Mouse (Mus musculus): ENCODE results near the gene Cytip. TPM values are rescaled to one million over a fixed set of nuclear protein-coding genes. Genes with fewer than 3 reads are reported as not detected.
"Not testable (repeated sequence)": the region's sequence is repeated elsewhere in the genome, so short reads cannot be mapped to it uniquely, and the experiment has no call there.

The Cytip gene
- polyA plus RNA-seq, 1 experiment from 2014 or later: 1.1 TPM

DNA sequence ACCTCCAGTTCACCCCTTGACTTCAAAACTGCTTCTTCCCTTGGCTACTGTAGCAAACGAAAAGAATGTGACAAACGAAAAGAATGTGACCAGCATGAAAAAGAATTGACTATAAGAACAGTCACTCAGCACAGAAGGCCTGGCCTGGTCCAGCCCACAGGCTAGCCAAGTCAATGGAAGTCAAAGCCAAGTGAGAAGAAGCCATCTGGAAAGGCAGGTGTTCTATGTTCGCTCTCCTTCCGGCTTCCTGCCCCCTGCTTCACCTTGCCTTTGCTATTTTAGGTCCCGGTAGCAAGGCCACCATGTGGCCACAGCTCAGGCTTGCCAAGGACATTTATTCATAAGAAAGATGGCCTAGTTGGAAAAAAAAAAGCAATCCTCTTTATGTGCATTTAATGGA lies 56.7 kb downstream of the Cytip start:
- Histone ChIP-seq H3K9me3 (ENCODE audit: control insufficient read depth, low read length) (no peaks in the 10 kb centered on the region), H3K4me3 (ENCODE audit: low read length) (no peak overlapping the region), H3K4me2 (ENCODE audit: low read depth, low read length) (no peak overlapping the region), H3K36me3 (ENCODE audit: control insufficient read depth, insufficient read depth, low read length) (no peaks in the 10 kb centered on the region), H3K27me3 (replicated peaks; ENCODE audit: control insufficient read depth, insufficient read depth, low read length) (no peaks in the 10 kb centered on the region), H3K4me1 (ENCODE audit: control insufficient read depth, insufficient read depth, low read length) (no peaks in the 10 kb centered on the region), H3K9ac (ENCODE audit: low read depth, low read length) (no peak overlapping the region), H3K27ac (ENCODE audit: low read length) (no peak overlapping the region)
- 83% methylated on average over 5 of the region's 5 CpGs for WGBS
- no peak for ATAC-seq

- Histone ChIP-seq H3K27ac (ENCODE audit: low read length) (no peak overlapping the region), H3K9ac (ENCODE audit: low read depth, low read length) (no peak overlapping the region), H3K4me1 (ENCODE audit: control insufficient read depth, insufficient read depth, low read length) (no peaks in the 10 kb centered on the region), H3K27me3 (replicated peaks; ENCODE audit: control insufficient read depth, insufficient read depth, low read length) (no peaks in the 10 kb centered on the region), H3K9me3 (ENCODE audit: control insufficient read depth, low read length) (no peaks in the 10 kb centered on the region), H3K4me3 (ENCODE audit: low read length) (no peak overlapping the region), H3K4me2 (ENCODE audit: low read depth, low read length) (no peak overlapping the region), H3K36me3 (ENCODE audit: control insufficient read depth, insufficient read depth, low read length) (no peaks in the 10 kb centered on the region)
- ATAC-seq: no peak
- WGBS: 81% methylated on average over 7 of the region's 7 CpGs
These were observed 57.7 kb downstream of the Cytip start for GRCm38 (mm10) chr2:58137676-58138075.

- Histone ChIP-seq H3K4me1 (ENCODE audit: control insufficient read depth, insufficient read depth, low read length) (no peaks in the 10 kb centered on the region), H3K4me2 (ENCODE audit: low read depth, low read length) (no peak overlapping the region), H3K9me3 (ENCODE audit: control insufficient read depth, low read length) (no peaks in the 10 kb centered on the region), H3K36me3 (ENCODE audit: control insufficient read depth, insufficient read depth, low read length) (no peaks in the 10 kb centered on the region), H3K4me3 (ENCODE audit: low read length) (no peak overlapping the region), H3K9ac (ENCODE audit: low read depth, low read length) (no peak overlapping the region), H3K27ac (ENCODE audit: low read length) (no peak overlapping the region), H3K27me3 (replicated peaks; ENCODE audit: control insufficient read depth, insufficient read depth, low read length) (no peaks in the 10 kb centered on the region)
- no peak for ATAC-seq
- WGBS: 91% methylated on average over 4 of the region's 4 CpGs
These were observed 58.8 kb downstream of the Cytip start for GRCm38 (mm10) chr2:58136526-58136925.

GRCm38 (mm10) chr2:58135061-58135463 lies 60.3 kb downstream of the Cytip start:
- no peak for ATAC-seq
- 68% methylated on average over 2 of the region's 2 CpGs for WGBS

GRCm38 (mm10) chr2:58132597-58132996 lies 62.7 kb downstream of the Cytip start:
- Histone ChIP-seq H3K4me3 (ENCODE audit: low read length) (no peak overlapping the region), H3K4me2 (ENCODE audit: low read depth, low read length) (no peak overlapping the region), H3K27ac (ENCODE audit: low read length) (no peak overlapping the region), H3K4me1 (ENCODE audit: control insufficient read depth, insufficient read depth, low read length) (no peaks in the 10 kb centered on the region), H3K36me3 (ENCODE audit: control insufficient read depth, insufficient read depth, low read length) (no peaks in the 10 kb centered on the region), H3K9ac (ENCODE audit: low read depth, low read length) (no peak overlapping the region), H3K9me3 (ENCODE audit: control insufficient read depth, low read length) (no peaks in the 10 kb centered on the region), H3K27me3 (replicated peaks; ENCODE audit: control insufficient read depth, insufficient read depth, low read length) (no peaks in the 10 kb centered on the region)
- no peak for ATAC-seq
- 60% methylated on average over 2 of the region's 2 CpGs for WGBS

More at GRCm38 (mm10) chr2:58135061-58135463, 60.3 kb downstream of the Cytip start:
- Histone ChIP-seq H3K9me3 (ENCODE audit: control insufficient read depth, low read length) (no peaks in the 10 kb centered on the region), H3K4me3 (ENCODE audit: low read length) (no peak overlapping the region), H3K9ac (ENCODE audit: low read depth, low read length) (no peak overlapping the region), H3K27ac (ENCODE audit: low read length) (no peak overlapping the region), H3K4me2 (ENCODE audit: low read depth, low read length) (no peak overlapping the region), H3K27me3 (replicated peaks; ENCODE audit: control insufficient read depth, insufficient read depth, low read length) (no peaks in the 10 kb centered on the region), H3K4me1 (ENCODE audit: control insufficient read depth, insufficient read depth, low read length) (no peaks in the 10 kb centered on the region), H3K36me3 (ENCODE audit: control insufficient read depth, insufficient read depth, low read length) (no peaks in the 10 kb centered on the region)

GRCm38 (mm10) chr2:58129903-58130302 lies 65.4 kb downstream of the Cytip start:
- no peaks in the 10 kb centered on the region for H3K27me3 ChIP-seq (replicated peaks; ENCODE audit: control insufficient read depth, insufficient read depth, low read length)
- H3K9me3 ChIP-seq (ENCODE audit: control insufficient read depth, low read length): no peaks in the 10 kb centered on the region
- no peak overlapping the region for H3K27ac ChIP-seq (ENCODE audit: low read length)
- H3K36me3 ChIP-seq (ENCODE audit: control insufficient read depth, insufficient read depth, low read length): no peaks in the 10 kb centered on the region
- no peak overlapping the region for H3K4me2 ChIP-seq (ENCODE audit: low read depth, low read length)
- no peak overlapping the region for H3K9ac ChIP-seq (ENCODE audit: low read depth, low read length)
- whole genome bisulfite sequencing: 78% methylated on average over 5 of the region's 5 CpGs
- no peak overlapping the region for H3K4me3 ChIP-seq (ENCODE audit: low read length)
- no peak for ATAC-seq
- no peaks in the 10 kb centered on the region for H3K4me1 ChIP-seq (ENCODE audit: control insufficient read depth, insufficient read depth, low read length)

DNA sequence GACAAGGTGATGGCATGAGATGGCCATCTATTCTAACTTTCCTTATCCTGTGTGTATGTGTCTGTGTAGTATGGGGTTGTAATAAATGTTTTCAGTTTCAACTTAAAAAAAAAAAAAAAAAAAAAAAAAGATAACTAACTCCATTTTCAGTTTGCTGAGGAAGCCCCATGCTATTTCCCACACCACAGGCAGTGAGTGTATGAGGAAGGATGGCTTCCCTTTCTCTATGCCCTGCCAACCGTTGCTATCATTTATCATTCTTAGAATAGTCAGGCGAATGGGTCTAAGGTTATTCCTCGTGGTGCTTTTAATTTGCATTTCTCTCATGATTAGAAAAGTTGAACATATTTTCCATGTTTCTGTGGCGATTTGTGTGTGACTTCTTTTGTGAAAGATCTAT lies 84.2 kb downstream of the Cytip start:
- no peaks in the 10 kb centered on the region for H3K4me1 ChIP-seq (ENCODE audit: control insufficient read depth, insufficient read depth, low read length)
- WGBS: 75% methylated on average over 4 of the region's 4 CpGs

GRCm38 (mm10) chr2:58107887-58108286 lies 87.4 kb downstream of the Cytip start:
- H3K9me3 ChIP-seq (ENCODE audit: control insufficient read depth, low read length); H3K4me2 ChIP-seq (ENCODE audit: low read depth, low read length); H3K27ac ChIP-seq (ENCODE audit: low read length); H3K9ac ChIP-seq (ENCODE audit: low read depth, low read length); H3K4me3 ChIP-seq (ENCODE audit: low read length); H3K4me1 ChIP-seq (ENCODE audit: control insufficient read depth, insufficient read depth, low read length); H3K27me3 ChIP-seq (replicated peaks; ENCODE audit: control insufficient read depth, insufficient read depth, low read length); H3K36me3 ChIP-seq (ENCODE audit: control insufficient read depth, insufficient read depth, low read length); ATAC-seq: not testable (repeated sequence)
- WGBS: 92% methylated on average over 13 of the region's 16 CpGs

More for the DNA sequence above, 84.2 kb downstream of the Cytip start:
- ATAC-seq: no peak
- no peak overlapping the region for H3K27ac ChIP-seq (ENCODE audit: low read length)
- H3K9me3 ChIP-seq (ENCODE audit: control insufficient read depth, low read length): no peaks in the 10 kb centered on the region
- H3K4me3 ChIP-seq (ENCODE audit: low read length): no peak overlapping the region
- no peak overlapping the region for H3K9ac ChIP-seq (ENCODE audit: low read depth, low read length)
- no peaks in the 10 kb centered on the region for H3K36me3 ChIP-seq (ENCODE audit: control insufficient read depth, insufficient read depth, low read length)
- no peaks in the 10 kb centered on the region for H3K27me3 ChIP-seq (replicated peaks; ENCODE audit: control insufficient read depth, insufficient read depth, low read length)
- H3K4me2 ChIP-seq (ENCODE audit: low read depth, low read length): no peak overlapping the region

GRCm38 (mm10) chr2:58107046-58107445 lies 88.3 kb downstream of the Cytip start:
- Histone ChIP-seq H3K4me2 (ENCODE audit: low read depth, low read length) (no peak overlapping the region), H3K9me3 (ENCODE audit: control insufficient read depth, low read length) (no peaks in the 10 kb centered on the region), H3K4me1 (ENCODE audit: control insufficient read depth, insufficient read depth, low read length) (no peaks in the 10 kb centered on the region), H3K27me3 (replicated peaks; ENCODE audit: control insufficient read depth, insufficient read depth, low read length) (no peaks in the 10 kb centered on the region), H3K9ac (ENCODE audit: low read depth, low read length) (no peak overlapping the region), H3K36me3 (ENCODE audit: control insufficient read depth, insufficient read depth, low read length) (no peaks in the 10 kb centered on the region), H3K4me3 (ENCODE audit: low read length) (no peak overlapping the region), H3K27ac (ENCODE audit: low read length) (no peak overlapping the region)
- no peak for ATAC-seq
- WGBS: 77% methylated on average over 6 of the region's 6 CpGs

DNA sequence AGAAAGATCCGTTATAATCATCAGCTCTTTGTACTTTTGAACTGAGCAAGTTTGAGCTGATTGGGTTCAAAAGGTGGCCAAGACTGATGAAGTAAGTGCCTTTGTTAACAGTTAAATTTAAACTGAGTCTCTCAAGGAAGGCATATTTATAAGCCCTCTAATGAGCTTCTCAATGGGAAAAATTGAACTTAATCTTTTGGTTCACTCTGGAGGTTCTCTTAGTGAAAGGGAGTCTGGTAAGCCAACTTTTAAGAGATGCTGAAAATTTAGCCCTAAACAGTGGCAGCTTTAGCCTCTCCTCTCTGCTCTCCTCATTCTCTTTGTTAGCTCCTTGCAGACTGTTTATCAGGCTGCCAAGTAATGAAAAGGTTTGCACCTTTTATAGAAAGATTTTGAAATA lies 100.5 kb downstream of the Cytip start:
- WGBS: 81% methylated on average over 1 of the region's 1 CpGs
- ATAC-seq: no peak
- no peak overlapping the region for H3K27ac ChIP-seq (ENCODE audit: low read length)

More for the DNA sequence above, 100.5 kb downstream of the Cytip start:
- H3K4me3 ChIP-seq (ENCODE audit: low read length): no peak overlapping the region
- no peaks in the 10 kb centered on the region for H3K9me3 ChIP-seq (ENCODE audit: control insufficient read depth, low read length)
- no peak overlapping the region for H3K9ac ChIP-seq (ENCODE audit: low read depth, low read length)
- H3K36me3 ChIP-seq (ENCODE audit: control insufficient read depth, insufficient read depth, low read length): no peaks in the 10 kb centered on the region
- H3K4me2 ChIP-seq (ENCODE audit: low read depth, low read length): no peak overlapping the region
- H3K4me1 ChIP-seq (ENCODE audit: control insufficient read depth, insufficient read depth, low read length): no peaks in the 10 kb centered on the region
- no peaks in the 10 kb centered on the region for H3K27me3 ChIP-seq (replicated peaks; ENCODE audit: control insufficient read depth, insufficient read depth, low read length)
